Mouse (Mus musculus) heart, embryonic 14.5 days (tissue): Measurements from ENCODE around the gene Kcnmb4. TPM values are rescaled to one million over a fixed set of nuclear protein-coding genes. Genes with fewer than 3 reads are reported as not detected.

Source experiments
- ATAC-seq: fragments of 200-750 bp; cut with Nextera tagmentation; 2 replicates; pipeline ENCODE4 v1.8.0; 2017; ENCODE audit warnings: low read depth, moderate TSS enrichment; ENCODE audit not compliant: insufficient number of reproducible peaks, insufficient read depth, low FRiP score
- H3K27ac ChIP-seq, 2 experiments: fragments of 200-500 bp in 1 of 2; fragments of 300-500 bp in 1 of 2; sonication (generic) in 1 of 2; replicated peaks in 1 of 2; 2 replicates each; pipeline ENCODE4 v1.5.1; 2012 to 2014; ENCODE audit warnings: low read depth in 2 of 2, low read length in 2 of 2, control low read depth in 1 of 2, mild to moderate bottlenecking in 1 of 2, mixed read lengths in 1 of 2; ENCODE audit not compliant: control insufficient read depth in 1 of 2, insufficient read depth in 1 of 2
- H3K27me3 ChIP-seq: fragments of 300-500 bp; sonication (generic); 2 replicates; pipeline ENCODE4 v1.6.1; 2014; ENCODE audit warnings: mild to moderate bottlenecking, low read length, control low read depth; ENCODE audit not compliant: control insufficient read depth, insufficient read depth
- H3K36me3 ChIP-seq: fragments of 300-500 bp; sonication (generic); 2 replicates; pipeline ENCODE4 v1.6.1; 2014; ENCODE audit warnings: mild to moderate bottlenecking, control low read depth, low read length, mixed read lengths; ENCODE audit not compliant: control insufficient read depth, insufficient read depth
- H3K4me1 ChIP-seq, 2 experiments: fragments of 200-500 bp in 1 of 2; fragments of 300-500 bp in 1 of 2; sonication (generic) in 1 of 2; 2 replicates each; pipeline ENCODE4 v1.6.1; 2012 to 2014; ENCODE audit warnings: low read length in 2 of 2, control low read depth in 1 of 2, mixed read lengths in 1 of 2; ENCODE audit not compliant: control insufficient read depth in 2 of 2, insufficient read depth in 2 of 2
- H3K4me2 ChIP-seq: fragments of 300-500 bp; sonication (generic); 2 replicates; pipeline ENCODE4 v1.6.1; 2014; ENCODE audit warnings: mild to moderate bottlenecking, low read length
- H3K4me3 ChIP-seq, 2 experiments: fragments of 200-500 bp in 1 of 2; fragments of 300-500 bp in 1 of 2; sonication (generic) in 1 of 2; 2 replicates each; pipeline ENCODE4 v1.5.1; 2012 to 2014; ENCODE audit warnings: low read length in 2 of 2, mild to moderate bottlenecking in 2 of 2, control low read depth in 1 of 2, low read depth in 1 of 2, moderate library complexity in 1 of 2; ENCODE audit not compliant: control insufficient read depth in 1 of 2, insufficient read depth in 1 of 2
- H3K9ac ChIP-seq: fragments of 300-500 bp; sonication (generic); 2 replicates; pipeline ENCODE4 v1.6.1; 2014; ENCODE audit warnings: mild to moderate bottlenecking, low read length
- H3K9me3 ChIP-seq: fragments of 300-500 bp; sonication (generic); 2 replicates; pipeline ENCODE4 v1.6.1; 2016; ENCODE audit warnings: low read length, control low read depth; ENCODE audit not compliant: control insufficient read depth
- WGBS: fragments of 180-500 bp; shearing (Covaris S2); extraction: QIAGEN DNeasy Blood & Tissue Kit; methylation state at CpG from one replicate; pipeline ENCODE4 v1.1.7; 2014; 5-methylcytosine and 5-hydroxymethylcytosine counted together
- polyA plus RNA-seq: library from polyadenylated mRNA; unstranded; fragments of >200 nt; fragmentation: Nextera tagmentation; extraction: Ambion mirVana; gene quantifications from 2 replicates; pipeline ENCODE4 v1.2.1, GENCODE M21; 2014

The Kcnmb4 gene
- polyA plus RNA-seq, 1 experiment from 2014 or later = 5.9 TPM

GRCm38 (mm10) chr10:116450621-116451020 lies 23.1 kb downstream of the Kcnmb4 start:
- no peak for ATAC-seq
- Histone ChIP-seq H3K4me3 (no peak overlapping the region), H3K36me3 (no peaks in the 10 kb centered on the region), H3K9ac (no peak overlapping the region), H3K27me3 (no peaks in the 10 kb centered on the region), H3K4me2 (no peak overlapping the region), H3K4me1 (peaks cover 3 to 4% of the 10 kb centered on the region in 2 experiments; a peak in 1 of 4 replicates), H3K27ac (no peak overlapping the region), H3K9me3 (no peaks in the 10 kb centered on the region)
- WGBS = 52% methylated on average over 9 of the region's 9 CpGs

GRCm38 (mm10) chr10:116448166-116448565 lies 25.5 kb downstream of the Kcnmb4 start:
- H3K36me3 ChIP-seq = no peaks in the 10 kb centered on the region
- WGBS = 92% methylated on average over 12 of the region's 12 CpGs
- H3K4me1 ChIP-seq = peaks cover 3 to 4% of the 10 kb centered on the region in 2 experiments; a peak in 1 of 4 replicates
- no peak overlapping the region for H3K27ac ChIP-seq
- no peaks in the 10 kb centered on the region for H3K27me3 ChIP-seq
- H3K9me3 ChIP-seq = no peaks in the 10 kb centered on the region
- H3K9ac ChIP-seq = no peak overlapping the region
- ATAC-seq = no peak
- H3K4me2 ChIP-seq = no peak overlapping the region
- no peak overlapping the region for H3K4me3 ChIP-seq

- 0 out of 2 replicates have a peak, but pooled peaks cover under 1% of the 10 kb centered on the region for H3K27me3 ChIP-seq
These were observed 26.5 kb downstream of the Kcnmb4 start for GRCm38 (mm10) chr10:116447176-116447575.

GRCm38 (mm10) chr10:116446040-116446439 lies 27.6 kb downstream of the Kcnmb4 start:
- no peak overlapping the region for H3K4me3 ChIP-seq
- 0 out of 2 replicates have a peak, but pooled peaks cover 4% of the 10 kb centered on the region for H3K27me3 ChIP-seq
- H3K4me2 ChIP-seq = no peak overlapping the region
- H3K9ac ChIP-seq = no peak overlapping the region
- H3K4me1 ChIP-seq = peaks cover 3 to 4% of the 10 kb centered on the region in 2 experiments; a peak in 1 of 4 replicates
- no peak overlapping the region for H3K27ac ChIP-seq
- H3K36me3 ChIP-seq = no peaks in the 10 kb centered on the region
- WGBS = 55% methylated on average over 11 of the region's 12 CpGs
- ATAC-seq = no peak
- no peaks in the 10 kb centered on the region for H3K9me3 ChIP-seq

More at GRCm38 (mm10) chr10:116447176-116447575, 26.5 kb downstream of the Kcnmb4 start:
- no peak overlapping the region for H3K9ac ChIP-seq
- H3K4me1 ChIP-seq = peaks cover 3 to 4% of the 10 kb centered on the region in 2 experiments; a peak in 1 of 4 replicates
- ATAC-seq = no peak
- 87% methylated on average over 9 of the region's 9 CpGs for WGBS
- H3K27ac ChIP-seq = no peak overlapping the region
- no peak overlapping the region for H3K4me2 ChIP-seq
- H3K36me3 ChIP-seq = no peaks in the 10 kb centered on the region
- H3K4me3 ChIP-seq = no peak overlapping the region
- no peaks in the 10 kb centered on the region for H3K9me3 ChIP-seq

GRCm38 (mm10) chr10:116444826-116445225 lies 28.9 kb downstream of the Kcnmb4 start:
- WGBS = 86% methylated on average over 8 of the region's 8 CpGs
- no peaks in the 10 kb centered on the region for H3K9me3 ChIP-seq
- no peak overlapping the region for H3K4me3 ChIP-seq
- H3K27ac ChIP-seq = no peak overlapping the region
- no peak overlapping the region for H3K4me2 ChIP-seq
- H3K4me1 ChIP-seq = peaks cover 4 to 6% of the 10 kb centered on the region in 2 experiments; a peak in 1 of 4 replicates
- H3K36me3 ChIP-seq = no peaks in the 10 kb centered on the region
- H3K27me3 ChIP-seq = 0 out of 2 replicates have a peak, but pooled peaks cover 4% of the 10 kb centered on the region
- ATAC-seq = no peak
- no peak overlapping the region for H3K9ac ChIP-seq

GRCm38 (mm10) chr10:116444371-116444770 lies 29.3 kb downstream of the Kcnmb4 start:
- Histone ChIP-seq H3K4me3 (no peak overlapping the region), H3K27me3 (0 out of 2 replicates have a peak, but pooled peaks cover 4% of the 10 kb centered on the region), H3K4me1 (peaks cover 4 to 6% of the 10 kb centered on the region in 2 experiments; a peak in 1 of 4 replicates), H3K9me3 (no peaks in the 10 kb centered on the region), H3K36me3 (no peaks in the 10 kb centered on the region), H3K4me2 (no peak overlapping the region), H3K27ac (no peak overlapping the region), H3K9ac (no peak overlapping the region)
- 96% methylated on average over 10 of the region's 10 CpGs for WGBS
- ATAC-seq = no peak

- H3K27ac ChIP-seq = no peak overlapping the region
- no peak overlapping the region for H3K9ac ChIP-seq
- H3K36me3 ChIP-seq = no peaks in the 10 kb centered on the region
- H3K4me1 ChIP-seq = peaks cover 0 to 3% of the 10 kb centered on the region in 2 experiments; a peak in 1 of 4 replicates
- no peak overlapping the region for H3K4me2 ChIP-seq
- 0 out of 2 replicates have a peak, but pooled peaks cover 4% of the 10 kb centered on the region for H3K27me3 ChIP-seq
- no peak for ATAC-seq
- WGBS = 88% methylated on average over 7 of the region's 7 CpGs
- H3K4me3 ChIP-seq = no peak overlapping the region
- H3K9me3 ChIP-seq = peaks cover 11% of the 10 kb centered on the region
These were observed 32.7 kb downstream of the Kcnmb4 start for GRCm38 (mm10) chr10:116440946-116441345.

- Histone ChIP-seq H3K9ac (no peak overlapping the region), H3K27ac (no peak overlapping the region), H3K4me2 (peak overlapping the region; percentile 52), H3K4me3 (peak overlapping the region in 1 of 2 experiments; percentile 6; a peak in 1 of 4 replicates), H3K4me1 (peaks cover 0 to 3% of the 10 kb centered on the region in 2 experiments; a peak in 1 of 4 replicates), H3K9me3 (peaks cover 11% of the 10 kb centered on the region), H3K36me3 (no peaks in the 10 kb centered on the region), H3K27me3 (0 out of 2 replicates have a peak, but pooled peaks cover 4% of the 10 kb centered on the region)
- WGBS = 33% methylated on average over 10 of the region's 10 CpGs
- peak; percentile 31; the same call in 1 of the 2 replicates for ATAC-seq
These were observed 33.6 kb downstream of the Kcnmb4 start for GRCm38 (mm10) chr10:116440088-116440487.
